Mouse (Mus musculus) midbrain, embryonic 15.5 days (tissue): ENCODE results near the gene Piwil1. TPM values are rescaled to one million over a fixed set of nuclear protein-coding genes. Genes with fewer than 3 reads are reported as not detected.

Experiments used
- ATAC-seq: fragments of 200-750 bp; cut with Nextera tagmentation; replicated peaks from 2 replicates; pipeline ENCODE4 v1.8.0; 2017; ENCODE audit warnings: moderate TSS enrichment
- H3K27ac ChIP-seq: fragments of 300-500 bp; sonication (generic); 2 replicates; pipeline ENCODE4 v1.5.1; 2015; ENCODE audit warnings: mild to moderate bottlenecking, inconsistent platforms
- H3K27me3 ChIP-seq: fragments of 300-500 bp; sonication (generic); replicated peaks from 2 replicates; pipeline ENCODE4 v1.6.1; 2015; ENCODE audit warnings: inconsistent platforms
- H3K36me3 ChIP-seq: fragments of 300-500 bp; sonication (generic); replicated peaks from 2 replicates; pipeline ENCODE4 v1.6.1; 2015; ENCODE audit warnings: inconsistent platforms
- H3K4me1 ChIP-seq: fragments of 300-500 bp; sonication (generic); 2 replicates; pipeline ENCODE4 v1.6.1; 2015; ENCODE audit warnings: inconsistent platforms
- H3K4me2 ChIP-seq: fragments of 300-500 bp; sonication (generic); 2 replicates; pipeline ENCODE4 v1.6.1; 2015; ENCODE audit warnings: inconsistent platforms, mild to moderate bottlenecking, moderate library complexity
- H3K4me3 ChIP-seq: fragments of 300-500 bp; sonication (generic); 2 replicates; pipeline ENCODE4 v1.5.1; 2015; ENCODE audit warnings: mild to moderate bottlenecking, inconsistent platforms
- H3K9ac ChIP-seq: fragments of 300-500 bp; sonication (generic); 2 replicates; pipeline ENCODE4 v1.6.1; 2015; ENCODE audit warnings: mild to moderate bottlenecking, inconsistent platforms
- H3K9me3 ChIP-seq: fragments of 300-500 bp; sonication (generic); 2 replicates; pipeline ENCODE4 v1.6.1; 2016; ENCODE audit warnings: inconsistent platforms
- WGBS: fragments of 180-500 bp; shearing (Covaris S2); methylation state at CpG from one replicate; pipeline ENCODE4 v1.1.7; 2015; ENCODE audit warnings: mixed read lengths; 5-methylcytosine and 5-hydroxymethylcytosine counted together
- polyA plus RNA-seq: library from polyadenylated mRNA; unstranded; fragments of >200 nt; fragmentation: Nextera tagmentation; extraction: Ambion mirVana; gene quantifications from 2 replicates; pipeline ENCODE4 v1.2.1, GENCODE M21; 2015

Gene Piwil1
- polyA plus RNA-seq, 1 experiment from 2014 or later: 0.40 TPM

- 6% methylated on average over 10 of the region's 10 CpGs for WGBS
- ATAC-seq: no peak
- Histone ChIP-seq H3K4me1 (peaks cover 4% of the 10 kb centered on the region; the same call in 1 of the 2 replicates), H3K9ac (no peak overlapping the region), H3K27ac (no peak overlapping the region), H3K4me3 (no peak overlapping the region), H3K9me3 (no peaks in the 10 kb centered on the region), H3K4me2 (no peak overlapping the region), H3K27me3 (no peaks in the 10 kb centered on the region), H3K36me3 (no peaks in the 10 kb centered on the region; the same call in 1 of the 2 replicates)
Measured at GRCm38 (mm10) chr5:128769026-128769631, 66.8 kb downstream of the Piwil1 start.

- H3K4me1 ChIP-seq: no peaks in the 10 kb centered on the region
- no peak overlapping the region for H3K27ac ChIP-seq
- H3K4me3 ChIP-seq: no peak overlapping the region
- peaks cover 7% of the 10 kb centered on the region for H3K36me3 ChIP-seq
- 70% methylated on average over 2 of the region's 2 CpGs for WGBS
- ATAC-seq: no peak
- H3K27me3 ChIP-seq: no peaks in the 10 kb centered on the region
- H3K4me2 ChIP-seq: no peak overlapping the region
- no peaks in the 10 kb centered on the region for H3K9me3 ChIP-seq
- no peak overlapping the region for H3K9ac ChIP-seq
Measured at GRCm38 (mm10) chr5:128776386-128776785, 74.1 kb downstream of the Piwil1 start.

GRCm38 (mm10) chr5:128781621-128782020, 79.3 kb downstream of the Piwil1 start:
- no peaks in the 10 kb centered on the region for H3K4me1 ChIP-seq
- WGBS: 77% methylated on average over 22 of the region's 22 CpGs

GRCm38 (mm10) chr5:128800592-128800991, 98.3 kb downstream of the Piwil1 start:
- H3K4me2 ChIP-seq: no peak overlapping the region
- H3K27ac ChIP-seq: no peak overlapping the region
- H3K9ac ChIP-seq: no peak overlapping the region
- WGBS: 94% methylated on average over 5 of the region's 5 CpGs
- H3K4me1 ChIP-seq: no peaks in the 10 kb centered on the region
- no peak for ATAC-seq
- H3K27me3 ChIP-seq: no peaks in the 10 kb centered on the region
- H3K36me3 ChIP-seq: peaks cover 11% of the 10 kb centered on the region; the same call in 1 of the 2 replicates
- H3K4me3 ChIP-seq: no peak overlapping the region
- 0 out of 2 replicates have a peak, but pooled peaks cover 2% of the 10 kb centered on the region for H3K9me3 ChIP-seq

More at GRCm38 (mm10) chr5:128781621-128782020, 79.3 kb downstream of the Piwil1 start:
- no peak for ATAC-seq
- no peaks in the 10 kb centered on the region for H3K9me3 ChIP-seq
- H3K4me2 ChIP-seq: no peak overlapping the region
- H3K9ac ChIP-seq: no peak overlapping the region
- no peaks in the 10 kb centered on the region for H3K27me3 ChIP-seq
- H3K36me3 ChIP-seq: peaks cover 7% of the 10 kb centered on the region
- no peak overlapping the region for H3K4me3 ChIP-seq
- no peak overlapping the region for H3K27ac ChIP-seq

Other genes with a start within 250 kb of the Piwil1 start
- 5.9 and 6.7 TPM in 2 replicates for gene Fzd10, start 101.7 kb upstream of the Piwil1 start, polyA plus RNA-seq